Mouse (Mus musculus) layer of hippocampus, postnatal 25 days (tissue): ENCODE data around the gene Gm38392. TPM values are rescaled to one million over a fixed set of nuclear protein-coding genes. Genes with fewer than 3 reads are reported as not detected.
"Not testable (repeated sequence)": the region's sequence is repeated elsewhere in the genome, so short reads cannot be mapped to it uniquely, and the experiment has no call there.

Experiments used
- DNase-seq, 2 experiments: peaks; one replicate each; pipeline ENCODE4 v3.0.0; 2022; ENCODE audit warnings: mixed read lengths in 2 of 2, low spot score in 1 of 2; ENCODE audit errors: extremely low spot score in 1 of 2
- total RNA-seq, 2 experiments: library from RNA; stranded (reverse); gene quantifications; 2 replicates each; pipeline ENCODE4 v1.2.3; 2021

The Gm38392 gene
- total RNA-seq, 2 experiments from 2014 or later: not detected

GRCm38 (mm10) chr3:88281141-88281916, 5.7 kb downstream of the Gm38392 start:
- not testable (repeated sequence) for DNase-seq

GRCm38 (mm10) chr3:88280035-88280434, 7.0 kb downstream of the Gm38392 start:
- DNase-seq: no peak

DNA sequence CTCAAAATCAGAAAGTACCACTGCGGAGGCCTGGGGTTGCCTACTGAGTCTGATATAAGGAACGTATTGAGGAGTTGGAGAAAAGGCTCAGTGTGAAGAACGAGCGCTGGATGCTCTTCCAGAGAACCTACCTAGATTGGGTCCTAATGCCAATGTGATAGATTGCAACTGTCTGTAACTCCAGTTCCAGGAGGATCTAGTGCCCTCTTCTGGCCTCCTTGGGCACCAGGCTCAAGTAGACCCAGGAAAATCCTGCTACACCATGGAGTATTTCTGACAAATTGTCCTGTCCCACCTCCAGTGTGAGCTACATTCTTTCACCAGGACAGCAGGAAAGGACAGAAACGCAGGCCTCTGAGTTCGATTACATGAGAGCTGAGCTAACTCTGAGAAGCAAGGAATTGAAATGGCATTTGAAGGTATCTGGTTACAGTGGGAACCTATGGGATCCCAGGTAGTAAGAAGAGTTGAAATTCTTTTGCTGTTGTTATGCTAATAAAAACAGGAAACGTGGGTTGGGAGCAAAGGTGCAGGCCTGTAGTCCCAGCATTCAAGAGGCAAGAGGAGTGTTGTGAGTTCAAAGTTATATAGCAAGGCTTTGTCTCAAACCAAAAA, 10.4 kb downstream of the Gm38392 start:
- no peak for DNase-seq

DNA sequence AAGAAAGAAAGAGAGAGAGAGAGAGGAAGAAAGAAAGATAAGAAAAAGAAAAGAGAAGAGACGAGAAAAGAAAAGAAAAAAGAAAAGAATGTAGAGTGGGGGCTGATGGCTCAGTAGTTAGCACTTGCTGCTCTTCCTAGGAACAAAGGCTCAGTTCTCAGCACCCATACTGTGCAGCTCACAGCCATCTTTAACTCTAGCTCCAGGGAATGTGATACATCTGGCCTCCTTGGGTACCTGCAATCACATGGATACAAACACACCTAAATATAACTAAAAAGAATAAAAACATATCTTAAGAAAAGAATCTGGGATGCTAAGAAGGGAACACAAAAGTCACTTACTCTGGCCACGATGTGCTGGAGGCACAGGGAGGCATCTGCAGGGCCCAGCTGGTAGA, 10.9 kb downstream of the Gm38392 start:
- DNase-seq: no peak

DNA sequence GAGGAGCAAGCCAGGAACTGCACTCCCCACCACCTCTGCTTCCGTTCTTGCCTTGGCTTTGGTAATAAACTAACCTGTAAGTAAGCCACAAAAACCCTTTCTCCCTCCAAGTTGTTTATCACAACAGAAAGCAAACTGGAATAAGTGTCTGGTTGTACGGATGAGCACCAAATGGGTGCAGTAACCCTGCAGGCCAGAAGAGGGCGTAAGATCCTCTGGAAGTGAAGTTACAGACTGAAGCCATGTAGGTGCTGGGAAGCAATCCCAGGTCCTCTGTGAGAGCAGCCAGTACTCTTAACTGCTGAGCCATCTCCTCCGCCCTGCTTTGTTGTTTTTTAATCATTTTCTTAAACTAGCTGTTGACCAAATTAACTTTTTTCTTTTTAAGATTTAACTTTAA, 13.0 kb downstream of the Gm38392 start:
- DNase-seq: no peak

DNA sequence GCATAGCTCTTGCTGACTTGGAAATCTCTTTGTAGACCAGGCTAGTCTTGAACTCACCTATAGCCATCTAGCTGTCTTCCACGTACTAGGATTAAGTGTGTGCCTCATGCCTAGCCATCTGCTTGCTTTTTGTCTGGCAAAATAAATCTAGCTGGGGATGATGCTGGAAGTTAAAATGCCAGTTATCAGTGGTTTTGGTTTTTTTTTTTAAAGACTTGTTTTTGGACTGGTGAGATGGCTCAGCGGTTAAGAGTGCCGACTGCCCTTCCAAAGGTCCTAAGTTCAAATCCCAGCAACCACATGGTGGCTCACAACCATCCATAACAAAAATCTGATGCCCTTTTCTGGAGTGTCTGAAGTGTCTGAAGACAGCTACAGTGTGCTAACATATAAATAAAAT, 15.2 kb downstream of the Gm38392 start:
- no peak for DNase-seq

GRCm38 (mm10) chr3:88271298-88271697, 15.7 kb downstream of the Gm38392 start:
- DNase-seq: not testable (repeated sequence)

- DNase-seq: no peak
Measured at GRCm38 (mm10) chr3:88268991-88269390, 18.0 kb downstream of the Gm38392 start.

- DNase-seq: not testable (repeated sequence)
Measured at GRCm38 (mm10) chr3:88268014-88268413, 19.0 kb downstream of the Gm38392 start.

DNA sequence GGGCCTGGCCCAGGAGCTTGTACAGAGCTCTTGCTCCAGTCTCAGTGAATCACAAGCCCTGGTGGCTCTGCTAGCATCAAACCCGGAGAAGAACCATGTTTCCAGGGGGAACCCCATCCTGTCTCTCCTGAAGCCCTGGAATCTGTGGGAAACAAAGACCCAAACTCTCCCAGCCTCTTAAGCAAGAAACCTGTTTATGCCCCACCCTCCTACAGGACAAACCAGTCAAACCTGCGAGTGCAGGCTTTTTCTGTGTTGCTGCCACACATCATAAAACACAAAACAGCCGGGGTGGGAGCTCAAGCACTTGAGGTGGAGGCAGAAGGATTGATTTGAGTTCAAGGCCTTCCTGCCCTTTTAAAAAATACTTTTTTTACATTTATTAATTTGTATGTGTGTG, 24.7 kb downstream of the Gm38392 start:
- no peak for DNase-seq

DNA sequence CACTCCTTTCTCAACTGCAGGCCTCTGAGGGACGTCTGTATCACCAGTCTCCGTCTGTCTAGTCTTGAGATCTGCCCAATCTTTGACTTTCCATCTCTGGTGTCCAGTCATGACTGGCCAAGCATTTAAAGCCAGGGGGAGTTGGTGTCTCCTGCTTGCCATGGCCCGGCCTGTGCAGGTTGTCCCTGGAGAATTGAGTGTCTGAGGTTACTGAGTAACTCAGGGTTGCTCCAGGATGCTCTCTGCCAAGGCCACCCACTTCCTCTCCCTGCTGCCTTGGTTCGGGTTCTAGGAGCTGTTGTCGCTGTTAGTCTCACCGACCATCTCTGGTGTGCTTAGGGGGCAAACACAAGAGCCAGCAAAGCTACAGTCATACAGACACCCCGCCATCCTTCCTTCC, 30.6 kb downstream of the Gm38392 start:
- no peak for DNase-seq

- DNase-seq: no peak
Measured at GRCm38 (mm10) chr3:88255950-88256349, 31.1 kb downstream of the Gm38392 start.

GRCm38 (mm10) chr3:88254268-88254926, 32.6 kb downstream of the Gm38392 start, which contains the start of gene Rhbg:
Gene Rhbg (minus strand): TSS chr3:88254709.
- DNase-seq: no peak

GRCm38 (mm10) chr3:88252739-88253138, 34.3 kb downstream of the Gm38392 start:
- no peak for DNase-seq

DNA sequence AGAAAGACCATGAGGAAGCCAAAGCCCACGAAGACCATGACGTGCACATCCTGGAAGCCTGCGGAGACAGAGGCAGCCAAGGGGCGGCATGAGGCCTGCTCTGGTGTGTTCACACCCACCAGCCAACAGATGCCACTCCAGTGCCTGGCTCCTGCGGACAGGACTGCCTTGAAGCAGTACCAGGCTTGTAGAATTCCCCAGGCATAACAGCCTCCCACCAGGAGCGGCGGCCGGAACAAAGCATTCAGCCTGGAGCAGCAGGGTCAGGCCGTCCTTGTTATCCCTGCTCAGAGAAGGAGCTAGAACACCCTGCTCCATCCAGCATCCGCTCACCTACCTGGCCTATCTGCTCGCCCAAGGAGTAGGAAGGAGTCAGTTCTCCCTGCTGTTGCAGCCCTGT, 38.6 kb downstream of the Gm38392 start:
- DNase-seq: no peak

DNA sequence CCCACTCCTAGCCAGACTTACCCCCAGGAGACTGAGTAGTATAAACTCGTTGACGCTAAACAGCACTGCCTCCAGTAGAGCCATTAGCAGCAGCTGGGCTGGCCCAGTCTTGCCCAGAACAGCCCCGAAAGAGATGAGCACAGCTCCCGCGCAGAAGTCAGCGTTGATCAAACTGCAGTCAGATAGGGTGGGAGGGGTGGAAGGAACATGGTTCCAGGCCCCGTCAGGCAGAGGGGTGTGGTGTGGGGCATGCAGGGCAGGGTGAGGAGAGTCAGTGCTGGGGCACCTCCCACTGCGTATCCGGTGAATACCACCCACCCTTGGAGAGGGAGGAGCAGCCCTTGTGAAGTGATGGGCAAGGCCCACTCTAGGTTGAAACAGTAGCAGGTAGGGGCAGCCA, 39.3 kb downstream of the Gm38392 start:
- no peak for DNase-seq

DNA sequence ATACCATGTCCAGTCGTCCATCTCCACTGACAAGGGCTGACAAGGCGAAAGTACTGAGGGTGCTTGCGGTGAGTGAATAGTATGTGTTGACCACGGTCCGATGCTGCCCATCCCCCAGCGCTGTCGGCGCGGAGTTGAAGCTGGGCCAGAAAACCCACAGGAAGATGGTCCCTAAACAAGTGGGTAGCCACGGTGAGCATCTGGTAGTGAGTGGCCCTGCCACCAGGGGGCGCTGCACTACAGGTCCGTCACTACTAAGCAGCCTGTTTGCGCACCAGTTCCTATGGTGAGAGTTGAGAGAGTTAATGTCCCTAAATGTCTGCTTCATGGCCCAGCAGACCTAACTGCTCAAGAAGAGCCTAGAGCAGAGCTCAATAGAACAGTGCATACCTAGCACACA, 41.2 kb downstream of the Gm38392 start:
- DNase-seq: peak; percentile 79 to 89

DNA sequence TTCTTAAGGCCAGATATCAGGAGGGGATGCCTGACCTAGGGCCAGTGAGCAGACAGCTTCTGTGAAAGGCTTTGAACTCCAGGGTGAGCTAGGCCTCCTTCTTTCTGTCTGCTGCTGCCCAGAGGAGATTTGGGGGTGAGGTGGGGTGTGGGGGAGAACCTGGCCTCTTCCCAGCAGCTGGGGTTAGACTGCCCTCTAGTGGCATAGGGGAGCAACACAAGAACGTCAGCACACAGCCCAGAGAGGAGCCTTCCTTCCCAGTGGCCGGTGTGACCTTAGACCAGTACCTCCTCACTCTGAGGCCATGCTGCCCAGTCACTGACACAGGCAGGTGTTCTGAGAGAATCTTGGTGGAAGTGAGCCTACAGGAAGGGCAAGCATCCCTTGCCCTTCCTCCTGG, 42.9 kb downstream of the Gm38392 start:
- DNase-seq: peak in 1 of 2 experiments; percentile 68

DNA sequence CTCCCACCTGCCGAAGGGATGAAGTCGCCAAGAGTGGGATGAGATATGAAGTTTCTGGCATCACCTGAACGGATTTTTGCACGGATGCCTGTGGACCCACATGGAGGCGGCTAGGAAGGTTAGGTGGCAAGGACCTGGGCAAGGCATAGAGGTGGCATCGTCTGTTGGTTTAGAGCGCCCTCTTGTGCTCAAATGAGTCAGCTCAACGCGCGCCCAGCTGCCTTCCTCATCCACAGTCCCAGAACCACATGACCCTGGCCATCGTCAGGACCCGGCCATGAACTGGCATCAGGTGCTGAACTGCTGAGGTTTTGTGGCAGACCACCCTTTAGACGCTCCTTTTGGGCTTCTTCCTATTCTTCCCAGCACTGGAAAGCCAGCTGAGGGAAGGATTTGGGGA, 44.5 kb downstream of the Gm38392 start:
- peak; percentile 78 to 88 for DNase-seq

- peak in 1 of 2 experiments; percentile 6 for DNase-seq
Measured at GRCm38 (mm10) chr3:88241045-88241786, 45.8 kb downstream of the Gm38392 start.

DNA sequence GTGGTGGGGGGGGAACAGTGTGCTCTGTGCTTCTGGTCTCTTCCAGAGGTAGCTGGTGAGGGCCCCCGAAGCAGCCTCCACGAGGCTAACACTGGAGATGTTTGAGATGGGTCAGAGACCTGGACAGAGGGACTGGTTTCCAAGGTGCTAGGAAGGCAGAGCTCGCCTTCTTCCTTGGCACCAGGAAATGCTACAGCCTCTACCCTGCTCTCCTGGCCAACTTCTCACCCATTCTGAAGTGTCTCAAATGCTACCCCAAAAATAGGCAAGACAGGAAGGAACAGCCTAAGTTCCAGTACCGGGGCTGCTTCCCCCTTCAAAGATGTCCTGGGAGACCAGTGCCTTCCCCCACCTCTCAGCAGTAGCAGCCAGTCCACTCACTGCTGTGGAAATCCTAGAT, 47.6 kb downstream of the Gm38392 start:
- DNase-seq: no peak
